Mouse (Mus musculus) urinary bladder, postnatal 4 days (tissue): ENCODE results near the gene Eid3.

Source experiments
- DNase-seq, 2 experiments: peaks; one replicate each; pipeline ENCODE4 v3.0.0; 2021 to 2022; ENCODE audit warnings: low spot score in 2 of 2

Gene Eid3

DNA sequence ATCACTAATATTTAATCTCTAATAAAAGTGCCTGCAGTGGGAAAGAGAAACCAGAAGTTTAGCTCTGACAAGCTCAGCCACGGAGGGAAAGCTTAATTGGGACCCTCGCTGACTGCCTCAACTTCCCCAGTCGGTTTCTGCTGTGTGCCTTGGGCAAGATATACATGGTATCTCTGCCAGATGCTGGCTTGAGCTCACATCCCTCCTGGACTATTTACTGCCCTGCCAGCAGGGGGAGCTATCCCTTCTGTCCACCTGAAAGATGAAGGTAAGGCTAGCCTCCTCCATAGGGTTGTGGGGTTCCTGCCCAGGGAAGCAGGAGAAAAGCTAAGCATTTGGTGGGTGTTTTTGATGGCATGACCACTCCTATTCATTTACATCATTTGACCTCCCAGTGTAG lies 43.8 kb downstream of the Eid3 start:
- DNase-seq = no peak

- no peak for DNase-seq
Measured at GRCm38 (mm10) chr10:82913238-82913637, 46.8 kb downstream of the Eid3 start.

DNA sequence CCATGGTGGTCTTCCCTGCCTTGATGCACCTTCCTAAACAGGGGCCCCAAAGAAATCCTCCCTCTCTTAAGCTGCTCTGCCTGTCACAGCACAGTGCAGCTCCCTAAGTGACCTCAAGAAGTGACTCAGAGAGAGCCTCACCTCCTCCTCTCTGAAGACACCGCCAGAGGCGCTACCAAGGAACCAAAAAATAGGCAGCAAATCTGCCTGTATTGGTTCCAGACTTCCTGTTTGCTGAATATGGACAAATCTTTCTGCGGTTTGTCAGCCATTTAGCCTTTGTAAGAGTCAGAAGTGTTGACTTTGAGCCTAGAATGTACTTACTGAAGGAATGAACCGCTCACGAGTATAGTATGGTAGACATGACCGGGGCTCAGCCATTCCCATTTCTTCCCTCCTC lies 47.3 kb downstream of the Eid3 start:
- no peak for DNase-seq
